Mouse (Mus musculus): ENCODE results near the gene Arhgap32.
"Not testable (repeated sequence)": the region's sequence is repeated elsewhere in the genome, so short reads cannot be mapped to it uniquely, and the experiment has no call there.

Arhgap32 gene

GRCm38 (mm10) chr9:32137697-32138426, 21.9 kb downstream of the Arhgap32 start:
- no peak for DNase-seq (ENCODE audit: low read depth)

- DNase-seq (ENCODE audit: low read depth): no peak
Observed at GRCm38 (mm10) chr9:32138616-32139015, 22.7 kb downstream of the Arhgap32 start.

DNA sequence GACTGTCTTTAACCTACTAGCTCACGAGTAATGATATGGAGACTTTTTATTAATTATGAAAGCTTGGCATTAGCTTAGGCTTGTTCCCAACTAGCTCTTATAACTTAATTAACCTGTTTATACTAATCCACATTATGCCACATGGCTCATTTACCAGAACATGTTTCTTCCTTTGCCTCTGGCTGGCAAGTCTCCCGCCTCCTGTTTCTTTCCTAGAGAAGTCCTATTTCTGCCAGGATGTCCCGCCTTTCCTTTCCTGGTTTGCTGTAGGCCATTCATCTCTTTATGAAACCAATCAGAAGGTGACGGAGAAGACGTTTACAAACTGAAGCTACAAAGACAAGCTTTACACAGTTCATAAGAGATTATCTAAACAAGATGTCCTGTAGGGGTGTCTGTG, 23.7 kb downstream of the Arhgap32 start:
- DNase-seq (ENCODE audit: low read depth): no peak

GRCm38 (mm10) chr9:32142834-32143233, 26.9 kb downstream of the Arhgap32 start:
- no peak for DNase-seq (ENCODE audit: low read depth)

DNA sequence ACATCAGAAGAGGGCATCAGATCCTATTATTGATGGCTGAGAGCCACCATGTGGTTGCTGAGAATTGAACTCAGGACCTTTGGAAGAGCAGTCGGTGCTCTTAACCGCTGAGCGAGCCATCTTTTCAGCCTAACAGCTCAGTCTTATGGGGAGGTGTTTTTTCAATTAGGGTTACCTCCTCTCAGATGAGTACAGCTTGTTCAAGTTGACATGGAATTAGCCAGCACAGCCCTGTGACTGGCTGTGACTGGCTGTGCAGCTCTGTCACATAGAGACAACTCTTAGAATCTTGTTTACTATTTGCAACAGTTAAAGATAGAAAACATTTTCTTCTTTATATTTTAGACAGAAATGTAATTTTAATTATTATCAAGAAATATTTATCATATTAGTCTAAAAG, 27.5 kb downstream of the Arhgap32 start:
- no peak for DNase-seq (ENCODE audit: low read depth)

- DNase-seq (ENCODE audit: low read depth): no peak
Observed at GRCm38 (mm10) chr9:32146257-32146996, 30.5 kb downstream of the Arhgap32 start.

DNA sequence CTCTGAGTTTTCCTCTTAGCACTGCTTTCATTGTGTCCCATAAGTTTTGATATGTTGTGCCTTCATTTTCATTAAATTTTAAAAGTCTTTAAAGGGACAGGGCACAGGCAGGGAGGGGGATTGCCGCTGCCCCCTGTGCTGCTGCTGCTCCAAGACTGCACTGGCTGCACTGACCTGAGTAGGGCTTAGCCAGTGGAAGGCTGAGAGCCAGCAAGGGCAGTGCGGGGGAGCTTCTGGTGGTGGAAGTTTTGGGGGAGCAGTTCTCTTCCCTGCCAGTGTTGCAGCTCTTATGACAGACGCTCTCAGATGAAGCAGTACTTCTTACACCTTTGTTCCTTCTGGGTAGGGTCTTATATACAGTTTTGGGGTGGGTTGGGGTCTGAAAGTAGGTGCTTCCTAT, 33.3 kb downstream of the Arhgap32 start:
- DNase-seq (ENCODE audit: low read depth): no peak

- DNase-seq (ENCODE audit: low read depth): no peak
Observed at GRCm38 (mm10) chr9:32149836-32150642, 34.1 kb downstream of the Arhgap32 start.

GRCm38 (mm10) chr9:32154727-32155371, 38.9 kb downstream of the Arhgap32 start:
- DNase-seq (ENCODE audit: low read depth): no peak

DNA sequence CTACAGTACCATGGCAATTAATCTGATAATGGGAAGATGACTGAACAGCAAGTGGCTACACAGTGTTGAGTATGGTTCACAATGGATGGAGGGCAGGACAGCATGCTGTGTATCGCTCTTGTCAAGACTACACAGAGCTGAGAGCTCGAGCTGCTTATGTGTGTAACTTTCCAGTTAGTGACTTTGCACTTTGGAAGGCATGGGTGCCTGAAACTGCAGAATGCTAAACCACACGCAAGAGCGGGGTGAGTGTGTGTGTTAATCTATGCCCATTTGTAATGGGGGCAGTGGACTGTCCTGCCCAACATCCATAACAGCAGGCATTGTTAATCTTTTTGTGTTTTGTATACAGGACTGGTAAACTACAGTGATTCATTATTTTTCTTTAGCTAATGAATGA, 40.8 kb downstream of the Arhgap32 start:
- no peak for DNase-seq (ENCODE audit: low read depth)

DNA sequence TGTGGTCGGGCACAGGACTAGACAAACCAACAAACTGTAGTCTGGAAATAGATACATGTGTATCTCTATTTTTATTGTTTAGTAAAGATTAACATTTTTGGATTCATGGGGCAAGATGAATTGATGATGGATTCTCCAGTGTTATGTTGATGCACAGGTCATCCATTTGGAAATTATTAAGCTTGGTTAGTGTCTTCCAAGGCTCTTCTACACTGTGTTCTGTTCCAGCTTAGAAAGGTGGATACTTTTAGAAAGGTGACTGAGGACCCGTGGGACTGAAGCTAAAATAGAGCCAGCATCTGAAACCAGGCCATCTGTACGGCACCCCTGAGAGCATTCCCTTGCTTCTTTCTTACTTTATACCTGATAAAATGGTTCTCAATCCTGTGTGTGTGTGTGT, 41.3 kb downstream of the Arhgap32 start:
- no peak for DNase-seq (ENCODE audit: low read depth)

DNA sequence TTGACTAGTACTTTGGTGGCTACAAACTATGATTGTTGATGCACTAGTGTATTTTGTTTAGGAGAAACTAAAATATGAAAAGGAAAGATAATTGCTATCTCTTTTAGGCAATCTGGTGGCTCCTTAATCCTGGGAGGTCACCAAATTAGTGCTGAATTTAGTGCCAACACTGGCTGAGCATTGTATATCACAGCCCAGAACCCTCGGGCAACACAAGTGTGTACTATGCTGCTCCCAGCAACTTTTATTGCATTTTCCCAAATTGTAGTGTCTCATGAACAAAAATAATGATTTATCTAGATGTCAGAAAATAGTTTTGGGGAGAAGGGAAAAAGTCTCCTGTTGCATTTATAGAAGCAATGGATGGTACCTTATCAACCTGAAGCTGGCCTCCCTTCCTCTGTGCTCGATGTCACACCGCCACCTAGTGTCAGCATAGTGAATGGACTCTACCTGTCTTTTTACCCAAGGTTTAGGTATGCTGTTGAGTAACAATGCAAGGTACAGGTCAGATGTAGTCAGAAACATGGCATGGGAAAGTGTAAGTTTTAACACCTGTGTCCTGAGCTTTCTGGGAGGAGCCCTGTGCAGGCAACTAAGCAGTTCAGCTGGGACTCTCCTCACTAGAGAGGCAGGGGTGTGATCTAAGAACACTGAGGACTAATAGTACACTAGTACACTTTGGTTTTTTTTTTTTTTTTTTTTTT, 43.1 kb downstream of the Arhgap32 start:
- DNase-seq (ENCODE audit: low read depth): no peak

DNA sequence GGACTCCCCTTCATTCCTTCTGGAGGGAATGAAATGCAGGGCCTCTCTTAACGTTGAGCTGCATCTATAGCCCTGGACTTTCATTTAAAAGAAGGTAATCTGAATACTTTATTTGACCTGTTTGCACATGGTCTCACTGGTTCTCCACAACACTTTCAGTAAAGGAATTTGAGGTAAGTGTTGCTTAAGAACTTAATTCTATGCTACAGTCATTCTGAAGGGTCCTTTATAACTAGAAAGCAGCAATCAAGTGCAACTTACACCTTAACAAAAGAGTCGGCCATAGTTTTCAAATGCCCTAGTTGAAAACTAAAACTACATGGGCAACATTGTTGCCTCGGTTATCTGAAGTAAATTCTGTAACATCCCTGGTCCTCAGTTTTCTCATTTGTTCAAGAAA, 43.8 kb downstream of the Arhgap32 start:
- DNase-seq (ENCODE audit: low read depth): no peak

GRCm38 (mm10) chr9:32162792-32163191, 46.9 kb downstream of the Arhgap32 start:
- no peak for DNase-seq (ENCODE audit: low read depth)

DNA sequence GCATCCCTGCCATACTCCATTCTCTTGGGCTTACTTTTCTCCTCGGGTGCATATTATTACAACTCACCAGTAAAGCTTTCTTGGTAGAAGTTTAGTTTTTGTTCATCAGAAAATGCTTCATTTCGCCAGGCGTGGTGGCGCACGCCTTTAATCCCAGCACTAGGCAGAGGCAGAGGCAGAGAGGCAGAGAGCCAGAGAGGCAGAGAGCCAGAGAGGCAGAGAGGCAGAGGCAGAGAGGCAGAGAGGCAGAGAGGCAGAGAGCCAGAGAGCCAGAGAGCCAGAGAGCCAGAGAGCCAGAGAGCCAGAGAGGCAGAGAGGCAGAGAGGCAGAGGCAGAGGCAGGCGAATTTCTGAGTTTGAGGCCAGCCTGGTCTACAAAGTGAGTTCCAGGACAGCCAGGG, 47.9 kb downstream of the Arhgap32 start:
- DNase-seq (ENCODE audit: low read depth): not testable (repeated sequence)

DNA sequence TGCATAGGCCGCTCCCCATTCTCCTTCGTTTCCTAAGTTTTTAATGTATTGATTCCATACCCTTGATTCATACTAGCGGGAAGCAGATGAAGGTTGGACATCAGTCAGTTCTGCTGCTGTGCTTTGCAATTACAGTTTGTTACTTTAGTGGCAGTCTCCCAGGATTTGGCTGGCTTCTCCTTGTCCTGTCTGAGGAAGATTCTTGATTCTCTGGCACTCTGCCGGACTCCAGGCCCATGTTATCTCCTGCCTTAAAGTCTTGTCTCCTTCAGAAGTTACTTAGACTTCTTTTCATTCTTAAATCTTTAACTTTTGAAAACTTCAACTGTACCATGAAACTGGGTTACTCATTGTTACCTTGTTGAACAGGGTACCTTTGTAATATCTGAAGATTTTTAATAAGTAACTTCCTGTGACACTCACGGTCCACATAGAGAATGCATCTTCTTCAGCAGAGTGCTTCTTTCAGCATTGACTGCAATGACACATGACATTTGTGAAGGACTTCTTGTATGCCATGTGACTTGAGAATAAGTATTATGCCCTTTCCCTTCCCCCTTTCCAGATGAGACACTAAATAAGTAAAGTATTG, 52.7 kb downstream of the Arhgap32 start:
- DNase-seq (ENCODE audit: low read depth): no peak

GRCm38 (mm10) chr9:32170713-32171112, 54.8 kb downstream of the Arhgap32 start:
- DNase-seq (ENCODE audit: low read depth): no peak

DNA sequence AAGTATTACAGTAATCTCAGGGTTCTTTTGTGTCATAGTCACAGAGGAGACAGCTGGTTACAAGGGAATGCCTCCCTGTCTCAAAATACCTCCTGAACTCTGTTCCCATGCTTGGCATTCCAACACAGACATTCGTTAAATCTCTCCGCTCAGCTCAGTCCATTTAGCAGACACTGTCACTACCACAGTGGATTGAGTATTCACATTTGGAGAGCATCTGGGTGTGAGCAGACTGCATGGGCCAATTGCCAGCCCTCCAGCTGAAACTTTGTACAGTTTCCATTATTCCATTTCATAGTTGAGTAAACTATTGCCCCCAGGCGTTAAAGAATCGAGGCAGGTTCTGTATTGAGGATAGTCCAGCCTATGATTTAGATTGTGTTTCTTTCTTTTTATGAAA, 60.7 kb downstream of the Arhgap32 start:
- no peak for DNase-seq (ENCODE audit: low read depth)

DNA sequence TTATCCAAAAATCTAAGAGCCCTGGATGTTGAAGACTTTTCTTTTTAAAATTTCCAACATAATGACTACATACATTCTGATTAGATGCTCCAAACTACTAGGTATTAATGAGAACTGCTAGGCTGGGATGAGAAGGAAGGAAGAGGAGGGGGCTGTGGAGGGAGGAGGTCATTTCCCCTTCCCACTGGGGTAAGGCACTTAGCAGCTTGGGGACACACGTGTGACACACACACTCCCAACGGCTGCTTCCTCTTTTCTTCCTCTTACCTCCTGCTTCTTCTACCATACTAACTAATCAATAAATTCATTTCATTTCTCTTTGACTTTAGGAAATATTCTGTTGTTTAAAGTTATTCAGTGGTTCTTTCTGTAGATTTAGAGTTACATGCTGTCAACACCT, 65.2 kb downstream of the Arhgap32 start:
- no peak for DNase-seq (ENCODE audit: low read depth)

DNA sequence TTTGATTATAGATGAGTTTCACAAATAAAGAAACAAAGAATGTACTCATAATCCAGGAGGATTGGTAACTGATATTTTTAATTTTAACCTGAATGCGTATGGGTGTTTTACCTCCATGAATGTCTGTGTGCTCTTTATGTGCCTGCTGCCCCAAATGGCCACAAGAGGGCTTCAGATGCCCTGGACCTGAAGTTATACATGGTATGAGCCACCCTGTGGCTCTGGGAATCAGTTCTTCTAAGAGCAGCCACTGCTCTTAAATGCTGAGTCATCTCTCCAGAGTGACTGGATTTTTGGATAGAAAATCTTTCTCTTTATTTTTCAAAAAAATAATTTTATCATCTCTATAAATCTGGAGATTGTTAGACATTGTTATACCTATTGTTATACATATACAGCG, 70.6 kb downstream of the Arhgap32 start:
- no peak for DNase-seq (ENCODE audit: low read depth)

All from fibroblast of lung, adult 2 months (primary cell).